Mouse (Mus musculus) MEL (cell line): Measurements from ENCODE around the gene Gm11037. TPM values are rescaled to one million over a fixed set of nuclear protein-coding genes. Genes with fewer than 3 reads are reported as not detected.
A peak's percentile ranks its signal among the peaks of the same experiment; 100 is the strongest.

Source experiments
- DNase-seq: peaks from one replicate; pipeline ENCODE4 v3.0.0; 2011; ENCODE audit warnings: low read depth, low spot score
- H3K27ac ChIP-seq: 2 replicates; pipeline ENCODE4 v1.5.1; 2012; ENCODE audit warnings: low read depth, mild to moderate bottlenecking, control low read depth, low read length, moderate library complexity; ENCODE audit not compliant: control insufficient read depth
- H3K27me3 ChIP-seq, 2 experiments: fragments of 150-350 bp in 1 of 2; sonication (generic) in 1 of 2; 2 replicates each; pipeline ENCODE4 v1.6.1; 2012; ENCODE audit warnings: low read length in 2 of 2, mild to moderate bottlenecking in 2 of 2, improper control_type of control experiment in 1 of 2, moderate library complexity in 1 of 2; ENCODE audit not compliant: insufficient read depth in 2 of 2, control insufficient read depth in 1 of 2
- H3K36me3 ChIP-seq, 2 experiments: 2 replicates each; pipeline ENCODE4 v1.6.1; 2012 to 2014; ENCODE audit warnings: low read length in 2 of 2, improper control_type of control experiment in 1 of 2, inconsistent platforms in 1 of 2, mild to moderate bottlenecking in 1 of 2; ENCODE audit not compliant: insufficient read depth in 2 of 2, control insufficient read depth in 1 of 2
- H3K4me1 ChIP-seq, 2 experiments: fragments of 150-350 bp in 1 of 2; sonication (generic) in 1 of 2; 2 replicates each; pipeline ENCODE4 v1.6.1; 2012; ENCODE audit warnings: low read length in 2 of 2, improper control_type of control experiment in 1 of 2, mild to moderate bottlenecking in 1 of 2; ENCODE audit not compliant: insufficient read depth in 2 of 2, control insufficient read depth in 1 of 2
- H3K4me3 ChIP-seq, 2 experiments: fragments of 150-350 bp in 1 of 2; sonication (generic) in 1 of 2; 2 replicates each; pipeline ENCODE4 v1.5.1; 2012; ENCODE audit warnings: low read depth in 2 of 2, low read length in 2 of 2, mild to moderate bottlenecking in 2 of 2, moderate library complexity in 2 of 2, control low read depth in 1 of 2, improper control_type of control experiment in 1 of 2; ENCODE audit not compliant: control insufficient read depth in 1 of 2, insufficient read depth in 1 of 2
- H3K79me2 ChIP-seq: 2 replicates; pipeline ENCODE4 v1.6.1; 2012; ENCODE audit warnings: mild to moderate bottlenecking, low read length, moderate library complexity; ENCODE audit not compliant: control insufficient read depth, poor library complexity, insufficient read depth
- H3K9ac ChIP-seq: 2 replicates; pipeline ENCODE4 v1.6.1; 2012; ENCODE audit warnings: low read depth, mild to moderate bottlenecking, control low read depth, low read length, moderate library complexity; ENCODE audit not compliant: control insufficient read depth, poor library complexity, severe bottlenecking
- H3K9me3 ChIP-seq: fragments of 150-350 bp; sonication (generic); replicated peaks from 2 replicates; pipeline ENCODE4 v1.6.1; 2012; ENCODE audit warnings: mild to moderate bottlenecking, low read length, improper control_type of control experiment, moderate library complexity; ENCODE audit not compliant: insufficient read depth
- BHLHE40 ChIP-seq: IDR thresholded peaks from 2 replicates; pipeline ENCODE4 v1.6.1; 2012; ENCODE audit warnings: low read depth, mild to moderate bottlenecking, inconsistent platforms, low read length, improper control_type of control experiment, borderline replicate concordance
- CHD1 ChIP-seq: IDR thresholded peaks from 2 replicates; pipeline ENCODE4 v1.6.1; 2012; ENCODE audit warnings: low read depth, mild to moderate bottlenecking, inconsistent platforms, low read length, improper control_type of control experiment
- CTCF ChIP-seq, 3 experiments: IDR thresholded peaks in 2 of 3; conservative IDR thresholded peaks in 1 of 3; 2 replicates each; pipeline ENCODE4 v1.5.1; 2011 to 2012; ENCODE audit warnings: low read length in 3 of 3, low read depth in 2 of 3, mild to moderate bottlenecking in 2 of 3, improper control_type of control experiment in 1 of 3, inconsistent platforms in 1 of 3, mixed read lengths in 1 of 3, moderate library complexity in 1 of 3; ENCODE audit not compliant: control insufficient read depth in 1 of 3, insufficient read depth in 1 of 3, poor library complexity in 1 of 3, severe bottlenecking in 1 of 3
- E2F4 ChIP-seq: IDR thresholded peaks from 2 replicates; pipeline ENCODE4 v1.6.1; 2011; ENCODE audit warnings: low read depth, low read length, improper control_type of control experiment, borderline replicate concordance
- EP300 ChIP-seq, 2 experiments: IDR thresholded peaks; 2 replicates each; pipeline ENCODE4 v1.6.1; 2011; ENCODE audit warnings: improper control_type of control experiment in 2 of 2, low read length in 2 of 2, low read depth in 1 of 2, mild to moderate bottlenecking in 1 of 2
- ETS1 ChIP-seq: IDR thresholded peaks from 2 replicates; pipeline ENCODE4 v1.6.1; 2012; ENCODE audit warnings: low read depth, mild to moderate bottlenecking, inconsistent platforms, low read length, improper control_type of control experiment, moderate library complexity
- GABPA ChIP-seq: IDR thresholded peaks from 2 replicates; pipeline ENCODE4 v1.6.1; 2012; ENCODE audit warnings: low read depth, mild to moderate bottlenecking, inconsistent platforms, low read length, improper control_type of control experiment, moderate library complexity
- GATA1 ChIP-seq: IDR thresholded peaks from 2 replicates; pipeline ENCODE4 v1.6.1; 2011; ENCODE audit warnings: low read depth, low read length, improper control_type of control experiment
- HCFC1 ChIP-seq: IDR thresholded peaks from 2 replicates; pipeline ENCODE4 v1.6.1; 2012; ENCODE audit warnings: low read depth, mild to moderate bottlenecking, inconsistent platforms, low read length, improper control_type of control experiment, moderate library complexity
- KAT2A ChIP-seq: conservative IDR thresholded peaks from 2 replicates; pipeline ENCODE4 v1.6.1; 2012; ENCODE audit warnings: low read depth, low read length, improper control_type of control experiment, inconsistent platforms
- MAX ChIP-seq: IDR thresholded peaks from 2 replicates; pipeline ENCODE4 v1.6.1; 2011; ENCODE audit warnings: low read length, improper control_type of control experiment
- MEF2A ChIP-seq: IDR thresholded peaks from 2 replicates; pipeline ENCODE4 v1.6.1; 2014; ENCODE audit warnings: low read depth, mild to moderate bottlenecking, inconsistent platforms, low read length, improper control_type of control experiment; ENCODE audit not compliant: poor library complexity, insufficient replicate concordance, severe bottlenecking; ENCODE audit errors: extremely low read depth
- MXI1 ChIP-seq: IDR thresholded peaks from 2 replicates; pipeline ENCODE4 v1.6.1; 2011; ENCODE audit warnings: mild to moderate bottlenecking, low read depth, low read length, improper control_type of control experiment
- NELFE ChIP-seq: IDR thresholded peaks from 2 replicates; pipeline ENCODE4 v1.6.1; 2011; ENCODE audit warnings: low read depth, low read length, improper control_type of control experiment
- POLR2AphosphoS5 ChIP-seq: IDR thresholded peaks from 2 replicates; pipeline ENCODE4 v1.6.1; 2012; ENCODE audit warnings: low read depth, borderline replicate concordance, mild to moderate bottlenecking, inconsistent platforms, low read length, moderate library complexity, mixed read lengths
- RCOR1 ChIP-seq: IDR thresholded peaks from 2 replicates; pipeline ENCODE4 v1.6.1; 2012; ENCODE audit warnings: low read depth, mild to moderate bottlenecking, inconsistent platforms, low read length, improper control_type of control experiment
- SIN3A ChIP-seq: IDR thresholded peaks from 2 replicates; pipeline ENCODE4 v1.6.1; 2012; ENCODE audit warnings: low read length, improper control_type of control experiment, inconsistent platforms
- TAL1 ChIP-seq: IDR thresholded peaks from 2 replicates; pipeline ENCODE4 v1.6.1; 2012; ENCODE audit warnings: mild to moderate bottlenecking, inconsistent platforms, low read length, moderate library complexity, mixed read lengths
- TBP ChIP-seq: IDR thresholded peaks from 2 replicates; pipeline ENCODE4 v1.8.0; 2011; ENCODE audit warnings: low read depth, low read length, improper control_type of control experiment
- TCF12 ChIP-seq: IDR thresholded peaks from 2 replicates; pipeline ENCODE4 v1.6.1; 2014; ENCODE audit warnings: low read depth, mild to moderate bottlenecking, inconsistent platforms, low read length, improper control_type of control experiment, moderate library complexity
- ZMIZ1 ChIP-seq: IDR thresholded peaks from 2 replicates; pipeline ENCODE4 v1.6.1; 2012; ENCODE audit warnings: low read depth, mild to moderate bottlenecking, inconsistent platforms, low read length, improper control_type of control experiment, moderate library complexity
- polyA plus RNA-seq, 2 experiments: library from polyadenylated mRNA; stranded (reverse) in 1 of 2; unstranded in 1 of 2; fragments of >175 nt in 1 of 2; fragments of >200 nt in 1 of 2; gene quantifications; 2 replicates each; pipeline versions ENCODE4 v1.2.1 to v1.2.4; 2012; ENCODE audit warnings: low replicate concordance in 2 of 2, low read depth in 1 of 2; ENCODE audit not compliant: insufficient read length in 2 of 2, insufficient read depth in 1 of 2, missing spikeins in 1 of 2
- total RNA-seq: library from RNA; depleted of rRNA; stranded (reverse); fragments of 300-350 nt; gene quantifications from 2 replicates; pipeline ENCODE4 v1.2.3, GENCODE M21; 2012

The Gm11037 gene
- total and polyA plus RNA-seq, 3 experiments, result not detected

- Histone ChIP-seq H3K79me2 (no peaks in the 10 kb centered on the region), H3K27me3 (no peaks in the 10 kb centered on the region), H3K9me3 (no peaks in the 10 kb centered on the region), H3K4me1 (peaks cover 12 to 17% of the 10 kb centered on the region in 2 experiments), H3K9ac (no peak overlapping the region), H3K27ac (no peak overlapping the region), H3K4me3 (no peak overlapping the region), H3K36me3 (peaks cover 0 to 7% of the 10 kb centered on the region in 2 experiments; a peak in 2 of 4 replicates)
- TF ChIP-seq GABPA, result no peak
- no peak for TF ChIP-seq TBP
- no peak for TF ChIP-seq MEF2A
- TF ChIP-seq EP300 (IDR thresholded peaks at IDR 0.05; ENCODE audit: low read depth in 1 of 2, low read length in 2 of 2), result no peak
- TF ChIP-seq CHD1, result no peak
- no peak for TF ChIP-seq NELFE
- no peak for TF ChIP-seq SIN3A
- TF ChIP-seq MXI1, result no peak
- TF ChIP-seq E2F4, result no peak
- TF ChIP-seq MAX, result no peak
- TF ChIP-seq CTCF (IDR thresholded peaks at IDR 0.05 in 2 of 3, conservative IDR thresholded peaks at IDR 0.05 in 1 of 3; ENCODE audit: control insufficient read depth in 1 of 3, insufficient read depth in 1 of 3, low read depth in 2 of 3, low read length in 3 of 3, poor library complexity in 1 of 3, severe bottlenecking in 1 of 3), result no peak
- DNase-seq, result no peak
Observed at GRCm38 (mm10) chr2:131134826-131135400, 1.6 kb downstream of the Gm11037 start.

- peak overlapping the region; percentile 10; the same call in 1 of the 2 replicates for H3K27ac ChIP-seq
- no peak overlapping the region for H3K4me3 ChIP-seq
Observed at GRCm38 (mm10) chr2:131135521-131136139, 2.3 kb downstream of the Gm11037 start.

More at GRCm38 (mm10) chr2:131135521-131136139, 2.3 kb downstream of the Gm11037 start:
- TF ChIP-seq GATA1 (peak; percentile 79), TAL1 (peak; percentile 91), TCF12 (peak; percentile 87), HCFC1 (no peak), MAX (no peak), ETS1 (peak; percentile 58), POLR2AphosphoS5 (no peak), CTCF (IDR thresholded peaks at IDR 0.05 in 2 of 3, conservative IDR thresholded peaks at IDR 0.05 in 1 of 3; ENCODE audit: control insufficient read depth in 1 of 3, insufficient read depth in 1 of 3, low read depth in 2 of 3, low read length in 3 of 3, poor library complexity in 1 of 3, severe bottlenecking in 1 of 3) (no peak), NELFE (no peak), EP300 (IDR thresholded peaks at IDR 0.05; ENCODE audit: low read depth in 1 of 2, low read length in 2 of 2) (peak; percentile 83 to 84), BHLHE40 (0 out of 2 replicates have a peak, but pooled peaks have one; percentile 44), KAT2A (no peak), ZMIZ1 (no peak), RCOR1 (peak; percentile 60)
- DNase-seq, result peak; percentile 80
- H3K36me3 ChIP-seq, result peaks cover 0 to 7% of the 10 kb centered on the region in 2 experiments; a peak in 2 of 4 replicates
- peak overlapping the region; percentile 15; the same call in 1 of the 2 replicates for H3K9ac ChIP-seq
- no peaks in the 10 kb centered on the region for H3K9me3 ChIP-seq
- no peaks in the 10 kb centered on the region for H3K27me3 ChIP-seq
- H3K79me2 ChIP-seq, result no peaks in the 10 kb centered on the region
- H3K4me1 ChIP-seq, result peaks cover 10 to 17% of the 10 kb centered on the region in 2 experiments
